Mouse (Mus musculus) adrenal gland (tissue): Measurements from ENCODE around the gene Vmn1r111.
"Not testable (repeated sequence)": the region's sequence is repeated elsewhere in the genome, so short reads cannot be mapped to it uniquely, and the experiment has no call there.

ENCODE experiments used
- intact Hi-C: fragments of 180-260 bp; cut with DNase I; formaldehyde crosslinking; loops from one replicate; pipeline ENCODE4 v1.15.1; 2025
- long read RNA-seq, 2 experiments: library from polyadenylated mRNA; unstranded; transcript quantifications; one replicate each; pipeline ENCODE4 v2.0.0; 2020; ENCODE audit warnings: borderline replicate concordance in 1 of 2; ENCODE audit not compliant: insufficient replicate concordance in 1 of 2

The Vmn1r111 gene
- long read RNA-seq, experiment 1: 0 reads
- long read RNA-seq, experiment 2: 0 reads

GRCm38 (mm10) chr7:20703116-20703515 is at the start of gene Vmn1r111:
TSS of gene Vmn1r111 (minus strand) at chr7:20703216.
- intact Hi-C loops: not testable (repeated sequence)

- intact Hi-C loops: not testable (repeated sequence)
These were observed 27.5 kb upstream of the Vmn1r111 start, which contains the start of gene Gm10668 for GRCm38 (mm10) chr7:20730524-20730923. TSS of gene Gm10668 (minus strand) at chr7:20730624.

DNA sequence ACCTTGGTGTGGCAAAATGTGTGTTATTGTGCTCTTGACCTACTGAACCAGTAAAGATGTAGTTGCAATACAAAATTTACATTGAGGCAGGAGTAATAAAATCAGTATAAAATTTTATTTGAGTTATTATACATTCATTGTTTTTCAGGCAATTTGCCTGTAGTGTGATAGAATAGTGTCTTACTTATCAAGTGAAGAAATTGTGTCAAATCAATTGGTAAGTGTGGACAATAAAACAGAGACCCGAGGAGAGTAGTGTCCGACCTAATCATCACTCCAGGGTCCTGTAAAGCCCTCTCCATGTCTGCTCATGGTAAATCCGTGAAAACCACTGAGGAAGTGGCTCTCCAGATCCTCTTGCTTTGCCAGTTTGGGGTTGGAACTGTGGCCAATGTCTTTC is 34.4 kb downstream of the Vmn1r111 start, which contains the start of gene Vmn1r107:
Gene Vmn1r107, plus strand, starts transcription at position 301 of the 400 bp plus-strand sequence.
- intact Hi-C loops: not testable (repeated sequence)
